Mouse (Mus musculus): ENCODE data around the gene Pdzk1. TPM values are rescaled to one million over a fixed set of nuclear protein-coding genes. Genes with fewer than 3 reads are reported as not detected.

Pdzk1 gene
- total RNA-seq, 1 experiment from 2014 or later: not detected

- DNase-seq: no peak
Observed at GRCm38 (mm10) chr3:96836414-96836813, 7.3 kb downstream of the Pdzk1 start.

GRCm38 (mm10) chr3:96838996-96839645, 10.0 kb downstream of the Pdzk1 start:
- no peak for DNase-seq

GRCm38 (mm10) chr3:96845191-96845590, 16.1 kb downstream of the Pdzk1 start:
- DNase-seq: no peak

- peak; percentile 46 for DNase-seq
Observed at GRCm38 (mm10) chr3:96845806-96846205, 16.7 kb downstream of the Pdzk1 start.

- DNase-seq: no peak
Observed at GRCm38 (mm10) chr3:96846985-96847384, 17.9 kb downstream of the Pdzk1 start.

- DNase-seq: no peak
Observed at GRCm38 (mm10) chr3:96847661-96848060, 18.6 kb downstream of the Pdzk1 start.

- no peak for DNase-seq
Observed at GRCm38 (mm10) chr3:96848470-96848869, 19.4 kb downstream of the Pdzk1 start.

- no peak for DNase-seq
Observed at GRCm38 (mm10) chr3:96849168-96849727, 20.2 kb downstream of the Pdzk1 start.

- no peak for DNase-seq
Observed at GRCm38 (mm10) chr3:96852561-96852960, 23.5 kb downstream of the Pdzk1 start.

GRCm38 (mm10) chr3:96854376-96854775, 25.3 kb downstream of the Pdzk1 start:
- DNase-seq: no peak

- no peak for DNase-seq
Observed at GRCm38 (mm10) chr3:96855833-96856232, 26.7 kb downstream of the Pdzk1 start.

- DNase-seq: no peak
Observed at GRCm38 (mm10) chr3:96860498-96860897, 31.4 kb downstream of the Pdzk1 start.

- no peak for DNase-seq
Observed at GRCm38 (mm10) chr3:96867863-96868262, 38.8 kb downstream of the Pdzk1 start.

- no peak for DNase-seq
Observed at GRCm38 (mm10) chr3:96868566-96868965, 39.5 kb downstream of the Pdzk1 start.

GRCm38 (mm10) chr3:96869091-96869490, 40.0 kb downstream of the Pdzk1 start:
- DNase-seq: no peak

GRCm38 (mm10) chr3:96870270-96870669, 41.2 kb downstream of the Pdzk1 start:
- DNase-seq: no peak

- DNase-seq: no peak
Observed at GRCm38 (mm10) chr3:96871070-96871469, 42.0 kb downstream of the Pdzk1 start.

- no peak for DNase-seq
Observed at GRCm38 (mm10) chr3:96872501-96872900, 43.4 kb downstream of the Pdzk1 start.

GRCm38 (mm10) chr3:96874808-96875571, 45.9 kb downstream of the Pdzk1 start:
- DNase-seq: no peak

- DNase-seq: no peak
Observed at GRCm38 (mm10) chr3:96879536-96879935, 50.5 kb downstream of the Pdzk1 start.

- no peak for DNase-seq
Observed at GRCm38 (mm10) chr3:96880385-96880784, 51.3 kb downstream of the Pdzk1 start.

GRCm38 (mm10) chr3:96881557-96881956, 52.5 kb downstream of the Pdzk1 start:
- DNase-seq: no peak

- no peak for DNase-seq
Observed at GRCm38 (mm10) chr3:96882061-96882849, 53.2 kb downstream of the Pdzk1 start.
